Mouse (Mus musculus) stomach, embryonic 16.5 days (tissue): ENCODE measurements around the gene Msi2. TPM values are rescaled to one million over a fixed set of nuclear protein-coding genes. Genes with fewer than 3 reads are reported as not detected.

Source experiments
- ATAC-seq: fragments of 200-750 bp; cut with Nextera tagmentation; 2 replicates; pipeline ENCODE4 v1.8.0; 2017; ENCODE audit warnings: moderate number of reproducible peaks, moderate TSS enrichment; ENCODE audit not compliant: insufficient read depth, low FRiP score
- H3K27ac ChIP-seq: fragments of 300-500 bp; sonication (generic); 2 replicates; pipeline ENCODE4 v1.5.1; 2014; ENCODE audit warnings: low read length
- H3K27me3 ChIP-seq: fragments of 300-500 bp; sonication (generic); 2 replicates; pipeline ENCODE4 v1.6.1; 2014; ENCODE audit warnings: low read length, control low read depth, mixed read lengths; ENCODE audit not compliant: control insufficient read depth, insufficient read depth
- H3K36me3 ChIP-seq: fragments of 300-500 bp; sonication (generic); 2 replicates; pipeline ENCODE4 v1.6.1; 2014; ENCODE audit warnings: low read length; ENCODE audit not compliant: control insufficient read depth, insufficient read depth
- H3K4me1 ChIP-seq: fragments of 300-500 bp; sonication (generic); 2 replicates; pipeline ENCODE4 v1.6.1; 2014; ENCODE audit warnings: low read length, control low read depth, mixed read lengths; ENCODE audit not compliant: control insufficient read depth, insufficient read depth
- H3K4me2 ChIP-seq: fragments of 300-500 bp; sonication (generic); 2 replicates; pipeline ENCODE4 v1.6.1; 2014; ENCODE audit warnings: low read depth, low read length, mixed read lengths
- H3K4me3 ChIP-seq: fragments of 300-500 bp; sonication (generic); replicated peaks from 2 replicates; pipeline ENCODE4 v1.5.1; 2014; ENCODE audit warnings: mild to moderate bottlenecking, low read length
- H3K9ac ChIP-seq: fragments of 300-500 bp; sonication (generic); 2 replicates; pipeline ENCODE4 v1.6.1; 2014; ENCODE audit warnings: low read length
- H3K9me3 ChIP-seq: fragments of 300-500 bp; sonication (generic); replicated peaks from 2 replicates; pipeline ENCODE4 v1.6.1; 2016; ENCODE audit warnings: low read length, control low read depth; ENCODE audit not compliant: control insufficient read depth
- WGBS: fragments of 180-500 bp; shearing (Covaris S2); extraction: QIAGEN DNeasy Blood & Tissue Kit; methylation state at CpG from one replicate; pipeline ENCODE4 v1.1.7; 2014; 5-methylcytosine and 5-hydroxymethylcytosine counted together
- polyA plus RNA-seq: library from polyadenylated mRNA; unstranded; fragments of >200 nt; fragmentation: Nextera tagmentation; extraction: Ambion mirVana; gene quantifications from 2 replicates; pipeline ENCODE4 v1.2.1, GENCODE M21; 2015

The Msi2 gene
- polyA plus RNA-seq, 1 experiment from 2014 or later, result 11.7 TPM

DNA sequence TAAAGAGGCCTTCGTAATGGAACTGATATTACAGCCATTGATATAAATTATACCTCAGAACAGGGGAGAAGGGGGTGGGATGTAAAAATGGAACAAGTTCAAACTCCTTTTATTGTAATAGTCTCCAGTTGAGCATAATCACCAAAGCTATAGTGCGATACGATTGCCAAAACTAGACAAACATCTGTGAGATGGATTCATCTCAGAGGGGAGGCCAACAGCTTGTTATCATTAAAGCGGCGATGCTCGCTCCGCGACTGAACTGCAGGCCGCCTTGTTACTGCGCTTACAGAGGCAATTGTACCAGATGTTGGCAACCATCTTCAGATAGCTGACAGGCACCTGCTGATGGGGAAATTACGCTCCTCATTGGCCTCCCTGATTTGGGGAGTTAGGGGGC is 145.9 kb downstream of the Msi2 start:
- no peak overlapping the region for H3K4me2 ChIP-seq
- no peak overlapping the region for H3K4me3 ChIP-seq
- no peaks in the 10 kb centered on the region for H3K9me3 ChIP-seq
- H3K27ac ChIP-seq, result no peak overlapping the region
- no peak overlapping the region for H3K9ac ChIP-seq
- H3K4me1 ChIP-seq, result 0 out of 2 replicates have a peak, but pooled peaks cover 6% of the 10 kb centered on the region
- H3K36me3 ChIP-seq, result no peaks in the 10 kb centered on the region
- 68% methylated on average over 11 of the region's 11 CpGs for WGBS
- H3K27me3 ChIP-seq, result no peaks in the 10 kb centered on the region
- no peak for ATAC-seq

DNA sequence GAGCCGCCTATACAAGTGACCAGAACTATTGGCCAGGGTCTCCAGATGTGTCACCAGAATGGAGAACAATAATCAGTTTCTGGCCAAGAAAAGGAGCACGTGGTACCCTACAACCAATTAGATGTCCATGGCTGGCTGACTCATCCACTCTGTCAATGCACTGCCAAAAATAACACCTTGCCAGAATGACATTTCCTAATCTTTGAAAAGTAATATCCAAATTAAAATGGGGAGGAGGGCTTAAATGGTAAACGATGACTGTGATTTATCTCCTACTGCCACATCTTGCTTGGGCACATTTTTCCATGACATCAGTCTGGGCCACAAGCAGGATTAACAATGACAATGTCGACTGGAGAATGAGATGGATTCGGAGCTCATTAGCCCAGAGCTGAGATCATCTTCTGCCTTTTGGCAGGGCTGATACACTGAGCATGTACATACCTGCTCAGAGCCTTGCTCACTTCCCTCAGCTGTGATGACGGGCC is 147.6 kb downstream of the Msi2 start:
- ATAC-seq, result peak; percentile 58; the same call in 1 of the 2 replicates
- no peak overlapping the region for H3K27ac ChIP-seq
- H3K4me2 ChIP-seq, result no peak overlapping the region
- no peaks in the 10 kb centered on the region for H3K27me3 ChIP-seq
- H3K36me3 ChIP-seq, result no peaks in the 10 kb centered on the region
- H3K4me1 ChIP-seq, result 0 out of 2 replicates have a peak, but pooled peaks cover 3% of the 10 kb centered on the region
- no peak overlapping the region for H3K4me3 ChIP-seq
- no peaks in the 10 kb centered on the region for H3K9me3 ChIP-seq
- 71% methylated on average over 6 of the region's 6 CpGs for WGBS
- no peak overlapping the region for H3K9ac ChIP-seq

DNA sequence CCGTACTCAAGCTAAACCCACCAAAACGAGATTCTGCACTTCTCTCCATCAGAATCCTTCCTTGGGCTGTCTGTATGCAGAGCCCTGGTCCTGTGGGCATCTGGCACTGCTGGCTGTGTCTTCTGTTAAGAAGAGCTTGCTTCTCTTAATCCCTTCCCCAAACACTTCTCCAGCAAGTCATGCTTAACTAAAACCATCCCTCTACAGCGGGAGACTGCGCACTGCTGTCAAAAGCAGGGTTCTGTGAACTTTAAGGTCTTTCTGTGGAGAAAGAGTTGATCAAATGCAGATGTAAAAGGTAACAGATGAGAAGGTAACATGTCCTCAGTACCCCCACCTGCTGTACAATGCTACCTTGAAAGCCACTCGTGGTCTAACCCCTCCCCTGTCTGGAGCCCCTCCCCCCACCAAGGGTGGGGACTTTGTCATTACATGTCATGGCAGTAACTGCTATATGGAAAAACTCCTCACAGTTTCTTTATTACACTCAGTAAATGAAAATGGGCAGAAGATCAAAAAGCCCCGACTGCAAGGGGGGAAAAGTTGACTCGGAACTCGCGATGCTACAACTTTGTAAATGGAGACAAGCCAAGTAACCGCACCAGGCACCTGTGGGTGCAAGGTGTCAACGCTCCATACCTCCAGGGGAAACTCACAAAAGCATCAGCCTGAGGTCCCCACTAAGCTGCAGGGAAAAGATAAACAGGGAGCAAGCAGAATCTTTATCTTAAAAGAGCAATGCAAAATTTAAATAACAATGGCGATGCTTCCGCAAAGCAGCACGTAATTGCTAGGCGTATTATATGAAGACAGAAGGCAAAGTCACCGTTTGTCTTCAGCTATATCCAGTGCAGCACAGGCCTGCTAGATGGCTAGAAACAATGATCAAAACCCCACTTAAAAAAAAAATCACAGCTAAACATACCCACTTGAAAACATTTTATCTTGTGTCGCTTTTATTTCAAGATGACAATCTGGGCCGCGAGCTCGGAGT is 151.4 kb downstream of the Msi2 start:
- WGBS, result 72% methylated on average over 20 of the region's 20 CpGs
- 0 out of 2 replicates have a peak, but pooled peaks cover under 1% of the 10 kb centered on the region for H3K4me1 ChIP-seq
- H3K9ac ChIP-seq, result no peak overlapping the region
- no peak overlapping the region for H3K4me3 ChIP-seq
- no peak for ATAC-seq
- no peaks in the 10 kb centered on the region for H3K9me3 ChIP-seq
- no peaks in the 10 kb centered on the region for H3K36me3 ChIP-seq
- H3K4me2 ChIP-seq, result no peak overlapping the region
- no peak overlapping the region for H3K27ac ChIP-seq
- H3K27me3 ChIP-seq, result no peaks in the 10 kb centered on the region

DNA sequence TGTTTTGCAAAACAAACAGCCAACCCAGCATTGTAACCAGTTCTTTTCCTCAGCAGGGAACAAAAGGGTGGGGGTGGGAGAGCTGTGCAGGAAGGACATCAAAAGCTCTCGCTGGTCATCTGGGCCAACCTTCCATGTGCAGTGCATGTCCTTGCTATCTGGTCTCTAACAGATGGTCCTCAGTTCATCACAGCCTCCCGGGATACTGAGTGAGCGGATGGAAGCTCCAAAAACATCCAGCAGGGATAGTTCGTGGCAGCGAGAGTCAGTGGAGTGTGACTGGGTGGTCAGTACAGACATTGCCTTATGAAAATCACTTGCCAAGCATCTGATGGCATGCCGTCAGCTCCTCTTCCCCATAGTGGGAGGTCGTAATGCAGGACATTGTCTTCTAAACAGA is 153.5 kb downstream of the Msi2 start:
- peaks cover 15% of the 10 kb centered on the region for H3K4me1 ChIP-seq
- no peak overlapping the region for H3K4me2 ChIP-seq
- H3K36me3 ChIP-seq, result no peaks in the 10 kb centered on the region
- no peaks in the 10 kb centered on the region for H3K9me3 ChIP-seq
- H3K9ac ChIP-seq, result no peak overlapping the region
- no peaks in the 10 kb centered on the region for H3K27me3 ChIP-seq
- 84% methylated on average over 7 of the region's 7 CpGs for WGBS
- H3K27ac ChIP-seq, result no peak overlapping the region
- no peak overlapping the region for H3K4me3 ChIP-seq
- no peak for ATAC-seq

DNA sequence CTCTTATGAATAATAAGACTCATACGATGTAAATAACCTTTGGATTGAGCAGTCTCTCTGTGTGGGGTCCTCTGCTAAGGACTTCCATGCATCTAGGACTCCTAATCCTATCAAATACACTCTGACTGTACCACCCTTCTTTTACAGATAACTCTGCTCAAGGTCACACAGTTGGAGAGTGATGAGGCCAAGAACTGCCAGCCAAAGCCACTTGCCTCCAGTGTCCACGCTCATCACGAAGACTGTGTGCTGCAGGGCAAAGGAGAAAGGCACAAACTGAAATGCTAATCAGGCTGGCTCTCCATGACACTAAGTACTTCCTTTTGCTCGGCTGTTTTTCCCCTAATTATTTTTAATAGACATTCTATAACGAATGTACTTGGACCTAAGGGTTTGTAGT is 153.9 kb downstream of the Msi2 start:
- Histone ChIP-seq H3K36me3 (no peaks in the 10 kb centered on the region), H3K4me2 (no peak overlapping the region), H3K9ac (no peak overlapping the region), H3K4me1 (peaks cover 15% of the 10 kb centered on the region), H3K4me3 (no peak overlapping the region), H3K27ac (no peak overlapping the region), H3K27me3 (no peaks in the 10 kb centered on the region), H3K9me3 (no peaks in the 10 kb centered on the region)
- WGBS, result 74% methylated on average over 5 of the region's 5 CpGs
- no peak for ATAC-seq

DNA sequence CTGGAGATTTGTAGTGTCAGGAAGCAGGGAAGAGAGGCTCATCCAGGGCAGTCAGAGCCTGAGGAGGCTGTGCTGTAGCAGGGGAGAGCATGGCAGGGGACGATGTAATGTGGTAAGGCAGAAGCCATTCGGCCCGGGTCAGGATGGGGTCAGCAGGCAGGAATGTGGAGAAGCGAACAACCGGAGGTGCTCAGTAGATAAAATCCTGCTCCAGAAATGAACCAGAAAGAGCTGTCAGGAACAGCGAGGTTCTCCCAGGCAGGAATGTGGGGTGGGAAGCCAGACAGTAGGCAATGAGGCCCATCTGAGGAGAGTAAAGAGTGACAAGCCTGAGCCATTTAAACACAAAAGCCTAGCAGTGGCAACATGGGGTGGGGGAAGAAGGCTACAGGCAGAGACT is 157.1 kb downstream of the Msi2 start:
- WGBS, result 9% methylated on average over 6 of the region's 6 CpGs
- Histone ChIP-seq H3K9ac (peak overlapping the region; percentile 56), H3K4me2 (no peak overlapping the region), H3K27me3 (no peaks in the 10 kb centered on the region), H3K36me3 (no peaks in the 10 kb centered on the region), H3K27ac (0 out of 2 replicates have a peak overlapping the region, but pooled peaks have one; percentile 48), H3K4me1 (peaks cover 33% of the 10 kb centered on the region), H3K4me3 (no peak overlapping the region), H3K9me3 (no peaks in the 10 kb centered on the region)
- peak; percentile 37; the same call in 1 of the 2 replicates for ATAC-seq

DNA sequence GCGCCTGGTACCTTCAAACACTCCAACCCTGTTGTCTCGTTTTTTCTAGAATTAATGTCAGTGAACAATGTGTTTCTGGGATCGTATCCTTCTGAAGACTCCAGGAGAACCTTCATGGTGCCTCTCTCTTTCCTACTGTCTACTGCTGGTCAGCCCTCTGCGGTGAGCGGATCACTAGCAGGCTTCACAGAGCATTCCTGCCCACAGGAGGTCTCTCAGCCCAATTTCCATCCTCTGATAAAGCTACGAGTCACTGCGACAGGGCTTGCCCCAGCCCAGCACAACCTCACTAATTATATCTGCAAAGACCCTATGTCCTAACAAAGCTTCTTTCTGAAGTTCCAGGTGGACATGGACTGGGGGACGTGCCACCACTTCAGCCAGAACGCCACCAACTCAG is 157.7 kb downstream of the Msi2 start:
- H3K27me3 ChIP-seq, result no peaks in the 10 kb centered on the region
- WGBS, result 78% methylated on average over 9 of the region's 9 CpGs
- no peak overlapping the region for H3K4me2 ChIP-seq
- no peak for ATAC-seq
- H3K36me3 ChIP-seq, result no peaks in the 10 kb centered on the region
- peak overlapping the region; percentile 56; the same call in 1 of the 2 replicates for H3K9ac ChIP-seq
- H3K4me3 ChIP-seq, result no peak overlapping the region
- peak overlapping the region; percentile 48; the same call in 1 of the 2 replicates for H3K27ac ChIP-seq
- H3K4me1 ChIP-seq, result peaks cover 38% of the 10 kb centered on the region
- no peaks in the 10 kb centered on the region for H3K9me3 ChIP-seq

DNA sequence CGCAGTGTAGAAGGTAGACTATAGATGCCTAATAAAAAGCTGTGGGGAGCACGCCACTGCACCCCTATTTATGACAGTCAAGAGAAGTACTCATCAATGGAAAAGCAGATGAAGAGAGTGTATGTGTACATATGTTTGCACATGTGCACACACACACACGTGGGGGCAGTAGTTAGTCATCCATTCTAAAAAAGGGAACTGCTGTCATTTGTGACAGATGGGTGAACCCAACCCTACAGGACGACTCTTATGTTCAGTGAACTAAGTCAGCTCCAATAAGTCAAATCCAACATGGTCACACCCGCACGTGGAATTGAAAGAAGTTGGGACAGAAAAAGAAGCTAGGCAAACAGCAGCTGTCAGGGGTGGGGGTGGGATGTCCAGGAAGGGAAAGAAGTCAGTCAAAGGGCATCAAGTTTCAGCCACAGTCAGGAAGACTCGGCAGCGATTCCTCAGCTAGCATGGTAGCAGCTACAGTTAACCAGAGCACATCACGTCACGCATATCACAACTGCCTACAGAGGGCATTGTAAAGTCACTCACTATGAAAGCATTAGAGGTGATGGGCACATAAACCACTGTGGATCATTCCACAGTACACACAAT is 158.8 kb downstream of the Msi2 start:
- 45% methylated on average over 10 of the region's 10 CpGs for WGBS
- peaks cover 45% of the 10 kb centered on the region for H3K4me1 ChIP-seq

DNA sequence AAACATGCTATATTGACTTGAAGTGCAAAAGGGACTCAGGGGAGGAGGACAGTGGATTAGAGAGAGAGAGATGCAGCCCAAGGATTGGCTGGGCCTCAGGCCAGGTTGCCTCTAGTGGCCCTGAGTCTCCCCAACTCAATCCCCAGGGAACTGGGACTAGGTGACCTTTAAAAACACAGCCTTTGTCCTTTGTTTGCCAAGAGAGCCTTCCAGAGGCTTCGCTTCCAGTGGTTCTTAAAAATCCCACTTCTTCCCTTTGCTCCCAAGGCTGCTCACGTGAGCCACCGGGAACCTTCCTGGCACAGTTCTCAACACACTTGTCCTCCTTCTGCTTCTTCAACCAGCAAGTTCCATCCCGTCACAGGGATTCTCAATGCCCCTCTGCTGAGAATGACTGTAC is 159.6 kb downstream of the Msi2 start:
- 77% methylated on average over 4 of the region's 4 CpGs for WGBS
- 0 out of 2 replicates have a peak overlapping the region, but pooled peaks have one; percentile 4 for H3K27ac ChIP-seq
- no peak overlapping the region for H3K9ac ChIP-seq
- H3K9me3 ChIP-seq, result no peaks in the 10 kb centered on the region
- H3K36me3 ChIP-seq, result no peaks in the 10 kb centered on the region
- no peak overlapping the region for H3K4me2 ChIP-seq
- no peak for ATAC-seq
- H3K4me1 ChIP-seq, result peaks cover 50% of the 10 kb centered on the region
- no peaks in the 10 kb centered on the region for H3K27me3 ChIP-seq
- no peak overlapping the region for H3K4me3 ChIP-seq

More for the DNA sequence above, 158.8 kb downstream of the Msi2 start:
- H3K9me3 ChIP-seq, result no peaks in the 10 kb centered on the region
- no peaks in the 10 kb centered on the region for H3K36me3 ChIP-seq
- H3K4me3 ChIP-seq, result no peak overlapping the region
- no peak overlapping the region for H3K9ac ChIP-seq
- no peak for ATAC-seq
- no peak overlapping the region for H3K4me2 ChIP-seq
- no peaks in the 10 kb centered on the region for H3K27me3 ChIP-seq
- H3K27ac ChIP-seq, result peak overlapping the region; percentile 4; the same call in 1 of the 2 replicates
